Mouse (Mus musculus) layer of hippocampus, adult 2 months (tissue): Measurements from ENCODE around the gene Khnyn. TPM values are rescaled to one million over a fixed set of nuclear protein-coding genes. Genes with fewer than 3 reads are reported as not detected.

Experiments used
- DNase-seq, 2 experiments: peaks; one replicate each; pipeline ENCODE4 v3.0.0; 2022; ENCODE audit warnings: low spot score in 2 of 2
- H3K27ac ChIP-seq: fragments of 200-600 bp; 2 replicates; pipeline ENCODE4 v1.8.1; 2022
- H3K4me3 ChIP-seq: fragments of 200-600 bp; 2 replicates; pipeline ENCODE4 v1.8.1; 2022; ENCODE audit warnings: mild to moderate bottlenecking
- CTCF ChIP-seq: fragments of 200-600 bp; conservative IDR thresholded peaks from 2 replicates; pipeline ENCODE4 v1.8.1; 2022; ENCODE audit warnings: antibody characterized with exemption, mild to moderate bottlenecking, moderate library complexity
- total RNA-seq, 2 experiments: library from RNA; stranded (reverse); gene quantifications; 2 replicates each; pipeline ENCODE4 v1.2.3; 2021

Gene Khnyn
- total RNA-seq, 2 experiments from 2014 or later, result 13.2 to 14.7 TPM

GRCm38 (mm10) chr14:55857588-55857987, 27.2 kb upstream of the Khnyn start:
- no peak for DNase-seq
- no peak overlapping the region for H3K4me3 ChIP-seq
- TF ChIP-seq CTCF, result no peak
- H3K27ac ChIP-seq, result no peak overlapping the region

DNA sequence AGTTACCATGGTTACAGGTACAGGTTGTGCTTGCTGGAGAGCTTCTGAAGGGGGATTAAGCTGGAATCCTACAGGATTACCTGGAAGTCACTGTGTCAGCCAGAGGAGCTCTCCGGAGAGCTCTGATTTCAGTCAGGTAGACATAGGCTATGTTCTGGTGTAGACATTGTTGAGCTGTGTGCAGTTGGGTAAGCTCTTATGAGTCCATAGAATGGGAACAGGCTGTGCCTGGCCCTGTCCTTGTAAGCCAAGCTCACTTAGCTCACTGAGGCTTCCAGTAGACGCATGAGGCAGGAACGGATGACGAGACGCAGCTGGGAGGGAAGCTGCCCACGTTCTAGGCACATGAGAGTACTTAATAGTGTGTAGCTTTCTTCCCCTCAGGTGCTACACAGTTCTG, 22.6 kb upstream of the Khnyn start:
- TF ChIP-seq CTCF, result no peak
- no peak overlapping the region for H3K4me3 ChIP-seq
- DNase-seq, result no peak
- no peak overlapping the region for H3K27ac ChIP-seq

DNA sequence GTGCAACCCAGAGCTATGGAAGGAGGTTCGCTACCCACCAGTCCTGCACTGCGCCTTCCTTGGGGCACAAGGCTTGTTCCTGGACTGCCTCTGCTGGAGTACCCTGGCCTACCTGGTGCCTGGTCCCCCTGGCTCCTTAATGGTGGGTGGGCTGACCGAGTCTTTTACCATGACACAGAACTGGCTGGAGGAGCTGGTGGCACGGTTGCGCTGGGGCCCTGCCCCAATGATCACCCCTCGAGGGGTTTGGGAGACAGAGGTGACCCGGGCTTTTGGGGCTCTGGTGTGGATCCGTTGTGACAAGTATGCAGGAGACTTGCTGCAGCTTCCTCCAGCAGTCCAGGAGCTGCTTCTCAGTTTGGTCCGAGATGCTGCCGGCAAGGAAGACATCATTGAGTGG, 21.8 kb upstream of the Khnyn start:
- Histone ChIP-seq H3K27ac (no peak overlapping the region), H3K4me3 (no peak overlapping the region)
- TF ChIP-seq CTCF, result no peak
- no peak for DNase-seq

DNA sequence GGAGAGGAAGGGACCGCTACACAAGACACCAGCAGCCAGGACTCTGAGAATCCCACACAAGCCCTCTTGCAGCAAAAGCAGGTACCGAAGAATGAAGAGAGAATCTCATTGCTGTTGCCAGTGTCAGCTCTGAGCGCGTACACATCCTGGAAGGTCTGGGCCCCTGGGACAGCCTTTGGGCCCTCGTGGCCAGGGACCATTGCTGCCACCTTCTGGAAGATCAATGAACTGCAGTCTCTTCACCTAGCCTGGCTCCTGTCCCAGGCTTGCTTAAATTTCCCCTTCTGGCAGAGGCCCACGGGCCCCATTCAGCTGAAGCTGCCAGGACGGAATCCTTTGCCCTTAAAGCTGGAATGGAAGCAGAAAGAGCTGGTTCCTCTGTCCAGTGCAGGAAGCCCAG, 21.0 kb upstream of the Khnyn start:
- Histone ChIP-seq H3K27ac (no peak overlapping the region), H3K4me3 (no peak overlapping the region)
- peak in 1 of 2 experiments; percentile 62 for DNase-seq
- peak; percentile 98; the same call in 1 of the 2 replicates for TF ChIP-seq CTCF

DNA sequence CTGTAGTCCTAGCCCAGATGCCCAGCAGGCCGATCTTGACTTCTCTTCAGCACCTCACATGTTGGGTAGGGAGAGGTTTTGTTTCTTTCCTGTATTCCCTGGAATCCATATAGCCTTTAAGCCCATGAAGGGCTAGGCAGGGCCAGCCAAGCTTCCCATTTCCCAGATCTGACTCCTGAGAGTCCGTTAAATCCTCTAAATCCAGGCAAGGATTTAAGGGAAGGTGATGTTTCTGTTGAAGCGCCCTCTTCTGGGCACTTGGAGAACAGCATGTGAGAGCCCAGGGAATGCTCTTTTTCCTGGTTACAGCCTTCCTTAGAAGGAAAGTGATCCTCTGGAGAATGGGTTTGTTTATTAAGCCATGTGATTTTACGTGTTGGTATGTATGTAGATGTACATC, 17.8 kb upstream of the Khnyn start:
- TF ChIP-seq CTCF, result peak; percentile 96
- Histone ChIP-seq H3K4me3 (no peak overlapping the region), H3K27ac (no peak overlapping the region)
- peak in 1 of 2 experiments; percentile 69 for DNase-seq

- H3K27ac ChIP-seq, result no peak overlapping the region
- DNase-seq, result no peak
Observed at GRCm38 (mm10) chr14:55868230-55869026, 16.3 kb upstream of the Khnyn start.

GRCm38 (mm10) chr14:55869538-55869937, 15.2 kb upstream of the Khnyn start:
- DNase-seq, result no peak
- H3K4me3 ChIP-seq, result no peak overlapping the region
- H3K27ac ChIP-seq, result no peak overlapping the region
- TF ChIP-seq CTCF, result no peak

More at GRCm38 (mm10) chr14:55868230-55869026, 16.3 kb upstream of the Khnyn start:
- no peak overlapping the region for H3K4me3 ChIP-seq
- no peak for TF ChIP-seq CTCF

DNA sequence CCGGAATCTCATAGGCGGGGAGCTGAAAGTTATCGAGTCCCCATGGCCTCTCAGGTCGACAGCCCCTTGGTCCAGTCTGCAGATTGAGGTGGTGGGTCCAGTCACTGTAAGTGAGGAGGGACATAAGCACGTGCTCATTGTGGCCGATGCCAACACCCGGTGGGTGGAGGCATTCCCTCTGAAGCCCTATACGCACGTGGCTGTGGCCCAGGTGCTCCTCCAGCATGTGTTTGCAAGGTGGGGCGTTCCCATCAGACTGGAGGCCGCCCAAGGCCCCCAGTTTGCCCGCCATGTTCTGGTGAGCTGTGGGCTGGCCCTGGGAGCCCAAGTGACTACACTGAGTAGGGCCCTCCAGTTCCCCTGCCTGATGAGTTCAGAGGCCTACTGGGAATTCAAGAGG, 12.7 kb upstream of the Khnyn start:
- no peak for DNase-seq
- no peak overlapping the region for H3K4me3 ChIP-seq
- no peak overlapping the region for H3K27ac ChIP-seq
- TF ChIP-seq CTCF, result no peak

DNA sequence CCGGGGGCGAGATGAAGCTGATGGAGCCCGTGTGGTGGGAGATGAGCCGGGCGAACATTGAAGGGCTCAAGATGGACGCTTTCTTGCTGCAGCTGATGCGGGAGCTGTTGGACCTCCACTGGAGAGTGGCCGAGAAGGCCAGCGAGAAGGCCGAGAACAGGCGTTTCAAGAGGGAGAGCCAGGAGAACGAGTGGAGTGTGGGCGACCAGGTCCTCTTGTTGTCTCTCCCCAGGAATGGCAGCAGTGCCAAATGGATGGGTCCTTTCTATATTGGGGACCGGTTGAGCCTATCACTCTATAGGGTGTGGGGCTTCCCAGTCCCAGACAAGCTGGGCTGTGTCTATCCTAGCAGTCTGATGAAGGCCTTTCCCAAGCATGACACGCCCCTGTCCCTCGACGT, 12.2 kb upstream of the Khnyn start:
- Histone ChIP-seq H3K27ac (no peak overlapping the region), H3K4me3 (no peak overlapping the region)
- TF ChIP-seq CTCF, result no peak
- no peak for DNase-seq

- H3K4me3 ChIP-seq, result no peak overlapping the region
- no peak overlapping the region for H3K27ac ChIP-seq
- no peak for DNase-seq
- TF ChIP-seq CTCF, result no peak
Observed at GRCm38 (mm10) chr14:55873242-55873713, 11.5 kb upstream of the Khnyn start.

- Histone ChIP-seq H3K4me3 (peak overlapping the region; percentile 46), H3K27ac (no peak overlapping the region)
- DNase-seq, result peak; percentile 68 to 82
Observed at GRCm38 (mm10) chr14:55873714-55874683, 10.7 kb upstream of the Khnyn start.

GRCm38 (mm10) chr14:55877469-55878315, 7.1 kb upstream of the Khnyn start:
- no peak overlapping the region for H3K27ac ChIP-seq
- no peak overlapping the region for H3K4me3 ChIP-seq
- TF ChIP-seq CTCF, result no peak
- no peak for DNase-seq

More at GRCm38 (mm10) chr14:55873714-55874683, 10.7 kb upstream of the Khnyn start:
- peak; percentile 97 for TF ChIP-seq CTCF
